Mouse (Mus musculus): ENCODE data around the gene Atg2b. TPM values are rescaled to one million over a fixed set of nuclear protein-coding genes. Genes with fewer than 3 reads are reported as not detected.

Gene Atg2b
- polyA plus RNA-seq, 1 experiment from 2014 or later, result 11.1 TPM

- H3K36me3 ChIP-seq (ENCODE audit: control insufficient read depth, insufficient read depth, low read length), result no peaks in the 10 kb centered on the region
- H3K9ac ChIP-seq (ENCODE audit: low read length), result no peak overlapping the region
- no peak overlapping the region for H3K27ac ChIP-seq (ENCODE audit: low read length)
- no peak overlapping the region for H3K4me2 ChIP-seq (ENCODE audit: low read depth, low read length)
- 49% methylated on average over 14 of the region's 14 CpGs for WGBS
- no peaks in the 10 kb centered on the region for H3K9me3 ChIP-seq (replicated peaks; ENCODE audit: control insufficient read depth, low read length)
- no peaks in the 10 kb centered on the region for H3K4me1 ChIP-seq (ENCODE audit: control insufficient read depth, insufficient read depth, low read length)
- H3K4me3 ChIP-seq (replicated peaks; ENCODE audit: low read length), result no peak overlapping the region
- no peak for ATAC-seq (ENCODE audit: insufficient read depth, low FRiP score)
- H3K27me3 ChIP-seq (ENCODE audit: control insufficient read depth, insufficient read depth, low read length), result no peaks in the 10 kb centered on the region
Measured at GRCm38 (mm10) chr12:105721452-105722132, 36.6 kb upstream of the Atg2b start.

- Histone ChIP-seq H3K9ac (ENCODE audit: low read length) (no peak overlapping the region), H3K4me3 (replicated peaks; ENCODE audit: low read length) (no peak overlapping the region), H3K4me2 (ENCODE audit: low read depth, low read length) (no peak overlapping the region), H3K4me1 (ENCODE audit: control insufficient read depth, insufficient read depth, low read length) (no peaks in the 10 kb centered on the region), H3K27ac (ENCODE audit: low read length) (no peak overlapping the region), H3K36me3 (ENCODE audit: control insufficient read depth, insufficient read depth, low read length) (no peaks in the 10 kb centered on the region), H3K27me3 (ENCODE audit: control insufficient read depth, insufficient read depth, low read length) (no peaks in the 10 kb centered on the region), H3K9me3 (replicated peaks; ENCODE audit: control insufficient read depth, low read length) (no peaks in the 10 kb centered on the region)
- 60% methylated on average over 3 of the region's 3 CpGs for WGBS
- no peak for ATAC-seq (ENCODE audit: insufficient read depth, low FRiP score)
Measured at GRCm38 (mm10) chr12:105720196-105720595, 35.2 kb upstream of the Atg2b start.

GRCm38 (mm10) chr12:105718616-105719015, 33.6 kb upstream of the Atg2b start:
- no peaks in the 10 kb centered on the region for H3K27me3 ChIP-seq (ENCODE audit: control insufficient read depth, insufficient read depth, low read length)
- H3K4me3 ChIP-seq (replicated peaks; ENCODE audit: low read length), result no peak overlapping the region
- H3K9ac ChIP-seq (ENCODE audit: low read length), result no peak overlapping the region
- peak overlapping the region; percentile 17; the same call in 1 of the 2 replicates for H3K4me2 ChIP-seq (ENCODE audit: low read depth, low read length)
- H3K4me1 ChIP-seq (ENCODE audit: control insufficient read depth, insufficient read depth, low read length), result no peaks in the 10 kb centered on the region
- ATAC-seq (ENCODE audit: insufficient read depth, low FRiP score), result no peak
- no peaks in the 10 kb centered on the region for H3K9me3 ChIP-seq (replicated peaks; ENCODE audit: control insufficient read depth, low read length)
- WGBS, result 60% methylated on average over 17 of the region's 17 CpGs
- H3K36me3 ChIP-seq (ENCODE audit: control insufficient read depth, insufficient read depth, low read length), result no peaks in the 10 kb centered on the region
- H3K27ac ChIP-seq (ENCODE audit: low read length), result no peak overlapping the region

- Histone ChIP-seq H3K4me3 (replicated peaks; ENCODE audit: low read length) (no peak within 1 kb of the TSS), H3K36me3 (ENCODE audit: control insufficient read depth, insufficient read depth, low read length) (no peaks in the 10 kb centered on the region), H3K27me3 (ENCODE audit: control insufficient read depth, insufficient read depth, low read length) (no peaks in the 10 kb centered on the region), H3K9ac (ENCODE audit: low read length) (no peak within 1 kb of the TSS), H3K4me1 (ENCODE audit: control insufficient read depth, insufficient read depth, low read length) (peaks cover 8% of the 10 kb centered on the region), H3K4me2 (ENCODE audit: low read depth, low read length) (peak within 1 kb of the TSS; percentile 41), H3K27ac (ENCODE audit: low read length) (no peak within 1 kb of the TSS), H3K9me3 (replicated peaks; ENCODE audit: control insufficient read depth, low read length) (no peaks in the 10 kb centered on the region)
- 11% methylated on average over 22 of the region's 22 CpGs for WGBS
- ATAC-seq (ENCODE audit: insufficient read depth, low FRiP score), result peak; percentile 93
Measured at GRCm38 (mm10) chr12:105705799-105706487, 20.9 kb upstream of the Atg2b start, which contains the start of gene Ak7. Gene Ak7 (plus strand): TSS chr12:105705976.

- H3K9me3 ChIP-seq (replicated peaks; ENCODE audit: control insufficient read depth, low read length), result no peaks in the 10 kb centered on the region
- no peak for ATAC-seq (ENCODE audit: insufficient read depth, low FRiP score)
- H3K4me1 ChIP-seq (ENCODE audit: control insufficient read depth, insufficient read depth, low read length), result peaks cover 3% of the 10 kb centered on the region
- no peak overlapping the region for H3K4me3 ChIP-seq (replicated peaks; ENCODE audit: low read length)
- 92% methylated on average over 12 of the region's 12 CpGs for WGBS
- no peaks in the 10 kb centered on the region for H3K27me3 ChIP-seq (ENCODE audit: control insufficient read depth, insufficient read depth, low read length)
- H3K27ac ChIP-seq (ENCODE audit: low read length), result no peak overlapping the region
- H3K36me3 ChIP-seq (ENCODE audit: control insufficient read depth, insufficient read depth, low read length), result 0 out of 2 replicates have a peak, but pooled peaks cover 3% of the 10 kb centered on the region
- no peak overlapping the region for H3K9ac ChIP-seq (ENCODE audit: low read length)
- H3K4me2 ChIP-seq (ENCODE audit: low read depth, low read length), result no peak overlapping the region
Measured at GRCm38 (mm10) chr12:105700433-105700832, 15.4 kb upstream of the Atg2b start.

- ATAC-seq (ENCODE audit: insufficient read depth, low FRiP score), result no peak
Measured at GRCm38 (mm10) chr12:105697104-105697780, 12.2 kb upstream of the Atg2b start.

DNA sequence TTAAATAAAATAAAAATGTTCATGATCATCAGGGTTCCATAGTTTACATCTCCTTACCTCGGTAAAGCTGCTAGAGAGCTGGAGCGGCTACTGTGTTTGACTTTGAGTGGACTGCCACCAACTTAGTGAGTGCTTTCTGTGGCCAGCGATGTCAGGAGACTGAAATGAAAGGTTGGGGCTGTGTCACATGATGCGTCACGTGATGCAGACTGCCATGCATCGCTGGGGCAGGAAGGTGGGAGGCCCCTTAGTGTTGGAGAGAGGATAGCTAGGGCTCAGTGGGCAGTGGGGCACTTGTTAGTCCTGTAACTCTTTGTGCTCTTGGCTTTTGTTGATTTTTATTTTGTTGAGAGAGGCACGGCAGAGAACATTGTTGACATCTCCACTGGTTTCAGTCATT, 10.8 kb upstream of the Atg2b start:
- H3K4me2 ChIP-seq (ENCODE audit: low read depth, low read length), result no peak overlapping the region
- no peaks in the 10 kb centered on the region for H3K4me1 ChIP-seq (ENCODE audit: control insufficient read depth, insufficient read depth, low read length)
- H3K9ac ChIP-seq (ENCODE audit: low read length), result no peak overlapping the region
- 0 out of 2 replicates have a peak, but pooled peaks cover 3% of the 10 kb centered on the region for H3K36me3 ChIP-seq (ENCODE audit: control insufficient read depth, insufficient read depth, low read length)
- no peak overlapping the region for H3K27ac ChIP-seq (ENCODE audit: low read length)
- H3K27me3 ChIP-seq (ENCODE audit: control insufficient read depth, insufficient read depth, low read length), result no peaks in the 10 kb centered on the region
- WGBS, result 80% methylated on average over 7 of the region's 7 CpGs
- no peak for ATAC-seq (ENCODE audit: insufficient read depth, low FRiP score)
- no peaks in the 10 kb centered on the region for H3K9me3 ChIP-seq (replicated peaks; ENCODE audit: control insufficient read depth, low read length)
- no peak overlapping the region for H3K4me3 ChIP-seq (replicated peaks; ENCODE audit: low read length)

More at GRCm38 (mm10) chr12:105697104-105697780, 12.2 kb upstream of the Atg2b start:
- Histone ChIP-seq H3K27me3 (ENCODE audit: control insufficient read depth, insufficient read depth, low read length) (no peaks in the 10 kb centered on the region), H3K4me1 (ENCODE audit: control insufficient read depth, insufficient read depth, low read length) (no peaks in the 10 kb centered on the region), H3K36me3 (ENCODE audit: control insufficient read depth, insufficient read depth, low read length) (0 out of 2 replicates have a peak, but pooled peaks cover 3% of the 10 kb centered on the region), H3K4me3 (replicated peaks; ENCODE audit: low read length) (no peak overlapping the region), H3K9ac (ENCODE audit: low read length) (no peak overlapping the region), H3K27ac (ENCODE audit: low read length) (no peak overlapping the region), H3K4me2 (ENCODE audit: low read depth, low read length) (no peak overlapping the region), H3K9me3 (replicated peaks; ENCODE audit: control insufficient read depth, low read length) (no peaks in the 10 kb centered on the region)
- 87% methylated on average over 8 of the region's 8 CpGs for WGBS

- no peak for ATAC-seq (ENCODE audit: insufficient read depth, low FRiP score)
- no peak overlapping the region for H3K4me2 ChIP-seq (ENCODE audit: low read depth, low read length)
- H3K9ac ChIP-seq (ENCODE audit: low read length), result no peak overlapping the region
- WGBS, result 96% methylated on average over 2 of the region's 2 CpGs
- 0 out of 2 replicates have a peak, but pooled peaks cover under 1% of the 10 kb centered on the region for H3K36me3 ChIP-seq (ENCODE audit: control insufficient read depth, insufficient read depth, low read length)
- no peak overlapping the region for H3K4me3 ChIP-seq (replicated peaks; ENCODE audit: low read length)
- H3K27ac ChIP-seq (ENCODE audit: low read length), result no peak overlapping the region
- no peaks in the 10 kb centered on the region for H3K4me1 ChIP-seq (ENCODE audit: control insufficient read depth, insufficient read depth, low read length)
- H3K27me3 ChIP-seq (ENCODE audit: control insufficient read depth, insufficient read depth, low read length), result no peaks in the 10 kb centered on the region
- no peaks in the 10 kb centered on the region for H3K9me3 ChIP-seq (replicated peaks; ENCODE audit: control insufficient read depth, low read length)
Measured at GRCm38 (mm10) chr12:105694021-105694420, 9.0 kb upstream of the Atg2b start.

DNA sequence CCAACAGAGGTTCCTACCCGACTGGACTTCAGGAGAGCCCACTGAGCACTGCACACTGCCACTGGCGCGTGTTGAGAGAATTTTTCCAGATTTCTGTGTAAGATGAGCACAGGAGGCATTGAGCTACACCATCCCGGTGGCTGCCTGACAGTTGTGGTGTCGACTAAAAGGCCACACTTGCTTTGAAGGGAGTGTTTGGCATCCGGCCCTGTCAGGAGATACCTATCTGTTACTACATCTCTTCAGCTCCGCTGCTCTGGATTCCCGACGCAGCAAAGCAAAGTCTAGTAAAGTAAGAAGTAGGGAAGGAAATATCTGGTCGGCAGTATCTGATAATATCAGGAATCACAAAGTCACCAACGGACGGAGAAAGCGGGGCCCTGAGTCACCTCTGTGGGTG, 4.4 kb upstream of the Atg2b start:
- H3K9ac ChIP-seq (ENCODE audit: low read length), result no peak overlapping the region
- H3K9me3 ChIP-seq (replicated peaks; ENCODE audit: control insufficient read depth, low read length), result no peaks in the 10 kb centered on the region
- no peak overlapping the region for H3K4me2 ChIP-seq (ENCODE audit: low read depth, low read length)
- H3K36me3 ChIP-seq (ENCODE audit: control insufficient read depth, insufficient read depth, low read length), result no peaks in the 10 kb centered on the region
- no peaks in the 10 kb centered on the region for H3K27me3 ChIP-seq (ENCODE audit: control insufficient read depth, insufficient read depth, low read length)
- H3K27ac ChIP-seq (ENCODE audit: low read length), result no peak overlapping the region
- H3K4me1 ChIP-seq (ENCODE audit: control insufficient read depth, insufficient read depth, low read length), result peaks cover 11% of the 10 kb centered on the region
- WGBS, result 92% methylated on average over 13 of the region's 13 CpGs
- H3K4me3 ChIP-seq (replicated peaks; ENCODE audit: low read length), result no peak overlapping the region
- no peak for ATAC-seq (ENCODE audit: insufficient read depth, low FRiP score)
